Mouse (Mus musculus): ENCODE measurements around the gene Coq7. TPM values are rescaled to one million over a fixed set of nuclear protein-coding genes. Genes with fewer than 3 reads are reported as not detected.

Coq7 gene
- polyA plus RNA-seq, 1 experiment from 2014 or later = 107 TPM

GRCm38 (mm10) chr7:118494892-118495579 lies 38.1 kb downstream of the Coq7 start:
- peaks cover 18% of the 10 kb centered on the region for H3K4me1 ChIP-seq
- 83% methylated on average over 4 of the region's 4 CpGs for WGBS
- peaks cover 37% of the 10 kb centered on the region for H3K27me3 ChIP-seq (replicated peaks)
- no peak overlapping the region for H3K4me2 ChIP-seq
- ATAC-seq (ENCODE audit: low FRiP score) = no peak
- H3K9me3 ChIP-seq (replicated peaks) = no peaks in the 10 kb centered on the region
- H3K27ac ChIP-seq (replicated peaks) = no peak overlapping the region
- no peak overlapping the region for H3K4me3 ChIP-seq (replicated peaks)
- no peak overlapping the region for H3K9ac ChIP-seq (replicated peaks)
- no peaks in the 10 kb centered on the region for H3K36me3 ChIP-seq

GRCm38 (mm10) chr7:118493892-118494291 lies 39.3 kb downstream of the Coq7 start:
- no peak overlapping the region for H3K4me2 ChIP-seq
- H3K9me3 ChIP-seq (replicated peaks) = no peaks in the 10 kb centered on the region
- ATAC-seq (ENCODE audit: low FRiP score) = no peak
- H3K4me3 ChIP-seq (replicated peaks) = no peak overlapping the region
- no peak overlapping the region for H3K9ac ChIP-seq (replicated peaks)
- H3K27me3 ChIP-seq (replicated peaks) = peaks cover 49% of the 10 kb centered on the region
- 92% methylated on average over 9 of the region's 9 CpGs for WGBS
- H3K27ac ChIP-seq (replicated peaks) = no peak overlapping the region
- H3K36me3 ChIP-seq = no peaks in the 10 kb centered on the region
- peaks cover 22% of the 10 kb centered on the region for H3K4me1 ChIP-seq

- Histone ChIP-seq H3K4me2 (peak within 1 kb of the TSS; percentile 69), H3K4me3 (replicated peaks) (peak within 1 kb of the TSS; percentile 46), H3K27ac (replicated peaks) (peak within 1 kb of the TSS; percentile 29; the same call in 1 of the 2 replicates), H3K9ac (replicated peaks) (peak within 1 kb of the TSS; percentile 48), H3K27me3 (replicated peaks) (peaks cover 56% of the 10 kb centered on the region), H3K36me3 (no peaks in the 10 kb centered on the region), H3K9me3 (replicated peaks) (no peaks in the 10 kb centered on the region), H3K4me1 (peaks cover 24% of the 10 kb centered on the region)
- WGBS = under 1% methylated on average over 54 of the region's 55 CpGs
- peak; percentile 73; the same call in 1 of the 2 replicates for ATAC-seq (ENCODE audit: low FRiP score)
Observed at GRCm38 (mm10) chr7:118491431-118492147, 41.6 kb downstream of the Coq7 start, which contains the start of gene Itpripl2. TSS of gene Itpripl2 (minus strand) at chr7:118491975.

- Histone ChIP-seq H3K4me3 (replicated peaks) (peak overlapping the region; percentile 46), H3K36me3 (no peaks in the 10 kb centered on the region), H3K9ac (replicated peaks) (peak overlapping the region; percentile 48), H3K4me1 (peaks cover 24% of the 10 kb centered on the region), H3K27me3 (replicated peaks) (peaks cover 56% of the 10 kb centered on the region), H3K4me2 (peak overlapping the region; percentile 69), H3K27ac (replicated peaks) (peak overlapping the region; percentile 29; the same call in 1 of the 2 replicates), H3K9me3 (replicated peaks) (no peaks in the 10 kb centered on the region)
- ATAC-seq (ENCODE audit: low FRiP score) = peak; percentile 57
- 3% methylated on average over 63 of the region's 67 CpGs for WGBS
Observed at GRCm38 (mm10) chr7:118490666-118491430, 42.3 kb downstream of the Coq7 start.

GRCm38 (mm10) chr7:118489706-118490665 lies 43.2 kb downstream of the Coq7 start:
- 0 out of 2 replicates have a peak, but pooled peaks have one; percentile 19 for ATAC-seq (ENCODE audit: low FRiP score)
- peak overlapping the region; percentile 69 for H3K4me2 ChIP-seq
- no peak overlapping the region for H3K9ac ChIP-seq (replicated peaks)
- no peak overlapping the region for H3K27ac ChIP-seq (replicated peaks)
- peak overlapping the region; percentile 46 for H3K4me3 ChIP-seq (replicated peaks)
- H3K36me3 ChIP-seq = no peaks in the 10 kb centered on the region
- peaks cover 24% of the 10 kb centered on the region for H3K4me1 ChIP-seq
- WGBS = 21% methylated on average over 57 of the region's 57 CpGs
- peaks cover 56% of the 10 kb centered on the region for H3K27me3 ChIP-seq (replicated peaks)
- no peaks in the 10 kb centered on the region for H3K9me3 ChIP-seq (replicated peaks)

GRCm38 (mm10) chr7:118488060-118488664 lies 45.0 kb downstream of the Coq7 start:
- no peak overlapping the region for H3K27ac ChIP-seq (replicated peaks)
- no peaks in the 10 kb centered on the region for H3K9me3 ChIP-seq (replicated peaks)
- peaks cover 49% of the 10 kb centered on the region for H3K27me3 ChIP-seq (replicated peaks)
- no peak overlapping the region for H3K4me3 ChIP-seq (replicated peaks)
- peak overlapping the region; percentile 20 for H3K4me2 ChIP-seq
- 31% methylated on average over 8 of the region's 8 CpGs for WGBS
- peaks cover 24% of the 10 kb centered on the region for H3K4me1 ChIP-seq
- H3K36me3 ChIP-seq = no peaks in the 10 kb centered on the region
- ATAC-seq (ENCODE audit: low FRiP score) = no peak
- H3K9ac ChIP-seq (replicated peaks) = no peak overlapping the region

- Histone ChIP-seq H3K36me3 (no peaks in the 10 kb centered on the region), H3K4me1 (peaks cover 21% of the 10 kb centered on the region), H3K9ac (replicated peaks) (no peak overlapping the region), H3K9me3 (replicated peaks) (no peaks in the 10 kb centered on the region), H3K4me3 (replicated peaks) (no peak overlapping the region), H3K27ac (replicated peaks) (no peak overlapping the region), H3K4me2 (no peak overlapping the region), H3K27me3 (replicated peaks) (peaks cover 37% of the 10 kb centered on the region)
- no peak for ATAC-seq (ENCODE audit: low FRiP score)
- WGBS = 69% methylated on average over 5 of the region's 5 CpGs
Observed at GRCm38 (mm10) chr7:118486917-118487316, 46.2 kb downstream of the Coq7 start.

GRCm38 (mm10) chr7:118483996-118484395 lies 49.2 kb downstream of the Coq7 start:
- no peak overlapping the region for H3K4me2 ChIP-seq
- H3K4me3 ChIP-seq (replicated peaks) = no peak overlapping the region
- H3K4me1 ChIP-seq = 0 out of 2 replicates have a peak, but pooled peaks cover 2% of the 10 kb centered on the region
- WGBS = 77% methylated on average over 1 of the region's 1 CpGs
- H3K9me3 ChIP-seq (replicated peaks) = no peaks in the 10 kb centered on the region
- H3K27me3 ChIP-seq (replicated peaks) = peaks cover 8% of the 10 kb centered on the region
- H3K27ac ChIP-seq (replicated peaks) = no peak overlapping the region
- no peaks in the 10 kb centered on the region for H3K36me3 ChIP-seq
- no peak overlapping the region for H3K9ac ChIP-seq (replicated peaks)
- ATAC-seq (ENCODE audit: low FRiP score) = no peak

- Histone ChIP-seq H3K36me3 (no peaks in the 10 kb centered on the region), H3K27me3 (replicated peaks) (no peaks in the 10 kb centered on the region), H3K4me3 (replicated peaks) (no peak overlapping the region), H3K9me3 (replicated peaks) (no peaks in the 10 kb centered on the region), H3K4me2 (no peak overlapping the region), H3K27ac (replicated peaks) (no peak overlapping the region), H3K9ac (replicated peaks) (no peak overlapping the region), H3K4me1 (no peaks in the 10 kb centered on the region)
- WGBS = 88% methylated on average over 2 of the region's 2 CpGs
- no peak for ATAC-seq (ENCODE audit: low FRiP score)
Observed at GRCm38 (mm10) chr7:118482001-118482400, 51.2 kb downstream of the Coq7 start.

GRCm38 (mm10) chr7:118481047-118481810 lies 51.9 kb downstream of the Coq7 start:
- no peak overlapping the region for H3K27ac ChIP-seq (replicated peaks)

More at GRCm38 (mm10) chr7:118481047-118481810, 51.9 kb downstream of the Coq7 start:
- Histone ChIP-seq H3K9me3 (replicated peaks) (no peaks in the 10 kb centered on the region), H3K27me3 (replicated peaks) (no peaks in the 10 kb centered on the region), H3K4me1 (no peaks in the 10 kb centered on the region), H3K4me3 (replicated peaks) (no peak overlapping the region), H3K9ac (replicated peaks) (no peak overlapping the region), H3K4me2 (no peak overlapping the region), H3K36me3 (no peaks in the 10 kb centered on the region)
- 88% methylated on average over 10 of the region's 10 CpGs for WGBS
- ATAC-seq (ENCODE audit: low FRiP score) = no peak
